Mouse (Mus musculus) bone marrow macrophage, adult 2 months (primary cell): ENCODE measurements around the gene Washc4.

ENCODE experiments used
- CTCF ChIP-seq: IDR thresholded peaks from 2 replicates; pipeline ENCODE4 v1.5.1; 2012; ENCODE audit warnings: low read depth, mild to moderate bottlenecking, low read length, moderate library complexity
- POLR2A ChIP-seq: IDR thresholded peaks from 2 replicates; pipeline ENCODE4 v1.6.1; 2012; ENCODE audit warnings: mild to moderate bottlenecking, low read depth, low read length, borderline replicate concordance

GRCm38 (mm10) chr10:83630899-83631298 is 87.3 kb downstream of the Washc4 start:
- no peak for TF ChIP-seq CTCF
- TF ChIP-seq POLR2A, result no peak
